Mouse (Mus musculus): ENCODE data around the gene Hsd11b1.

DNA sequence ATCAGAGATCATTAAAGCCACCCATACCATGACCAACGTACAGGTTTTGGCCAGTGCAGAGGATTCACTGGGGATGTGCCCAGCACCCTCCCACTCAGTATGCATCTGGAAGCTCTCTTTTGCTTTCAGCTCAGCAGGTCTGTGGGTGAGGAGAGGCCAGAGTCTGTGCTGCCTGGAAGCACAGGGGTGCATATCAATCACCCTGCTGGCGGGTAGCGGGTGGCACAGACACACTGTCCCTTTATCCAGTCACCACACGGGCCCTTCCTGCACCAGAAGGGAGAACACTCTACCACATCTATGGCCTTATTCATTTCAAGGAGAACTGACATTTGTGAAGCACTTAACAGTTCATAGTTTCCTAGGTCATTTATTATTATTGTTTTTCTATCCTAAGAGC lies 25.4 kb downstream of the Hsd11b1 start:
- TF ChIP-seq CTCF (IDR thresholded peaks at IDR 0.05; ENCODE audit: borderline replicate concordance, insufficient read depth, low read length) (no peak), POLR2A (IDR thresholded peaks at IDR 0.05; ENCODE audit: low read depth, low read length) (no peak)
